Mouse (Mus musculus): ENCODE data around the gene St6galnac5.

St6galnac5 gene

GRCm38 (mm10) chr3:152779819-152780218, 202.2 kb downstream of the St6galnac5 start:
- no peak for DNase-seq

GRCm38 (mm10) chr3:152776872-152777540, 205.0 kb downstream of the St6galnac5 start:
- DNase-seq: no peak

- DNase-seq: no peak
These were observed 205.7 kb downstream of the St6galnac5 start for GRCm38 (mm10) chr3:152776363-152776762.

- DNase-seq: no peak
These were observed 212.0 kb downstream of the St6galnac5 start for GRCm38 (mm10) chr3:152770056-152770455.

- DNase-seq: no peak
These were observed 214.6 kb downstream of the St6galnac5 start for GRCm38 (mm10) chr3:152767485-152767884.
